Mouse (Mus musculus) forebrain, embryonic 11.5 days (tissue): ENCODE data around the gene Atg9a. TPM values are rescaled to one million over a fixed set of nuclear protein-coding genes. Genes with fewer than 3 reads are reported as not detected.

Experiments used
- ATAC-seq: fragments of 200-750 bp; cut with Nextera tagmentation; replicated peaks from 2 replicates; pipeline ENCODE4 v1.8.0; 2017; ENCODE audit warnings: moderate TSS enrichment; ENCODE audit not compliant: low FRiP score
- DNase-seq: peaks from one replicate; pipeline ENCODE4 v3.0.0-alpha.2; 2017; ENCODE audit warnings: low spot score
- H3K27ac ChIP-seq: fragments of 300-500 bp; sonication (generic); 2 replicates; pipeline ENCODE4 v1.5.1; 2014; ENCODE audit warnings: low read depth, low read length
- H3K27me3 ChIP-seq: fragments of 300-500 bp; sonication (generic); 2 replicates; pipeline ENCODE4 v1.6.1; 2014; ENCODE audit warnings: mild to moderate bottlenecking, low read length, mixed read lengths; ENCODE audit not compliant: control insufficient read depth, insufficient read depth
- H3K36me3 ChIP-seq: fragments of 300-500 bp; sonication (generic); 2 replicates; pipeline ENCODE4 v1.6.1; 2014; ENCODE audit warnings: mild to moderate bottlenecking, low read length, moderate library complexity, mixed read lengths; ENCODE audit not compliant: control insufficient read depth, insufficient read depth
- H3K4me1 ChIP-seq: fragments of 300-500 bp; sonication (generic); replicated peaks from 2 replicates; pipeline ENCODE4 v1.6.1; 2014; ENCODE audit warnings: low read length, mixed read lengths; ENCODE audit not compliant: control insufficient read depth, insufficient read depth
- H3K4me2 ChIP-seq: fragments of 300-500 bp; sonication (generic); 2 replicates; pipeline ENCODE4 v1.6.1; 2014; ENCODE audit warnings: low read depth, mild to moderate bottlenecking, low read length, moderate library complexity, mixed read lengths; ENCODE audit not compliant: severe bottlenecking
- H3K4me3 ChIP-seq: fragments of 300-500 bp; sonication (generic); 2 replicates; pipeline ENCODE4 v1.5.1; 2014; ENCODE audit warnings: low read depth, low read length
- H3K9ac ChIP-seq: fragments of 300-500 bp; sonication (generic); 2 replicates; pipeline ENCODE4 v1.6.1; 2014; ENCODE audit warnings: low read length
- H3K9me3 ChIP-seq: fragments of 300-500 bp; sonication (generic); 2 replicates; pipeline ENCODE4 v1.6.1; 2016; ENCODE audit warnings: low read length, mixed read lengths; ENCODE audit not compliant: control insufficient read depth
- whole genome bisulfite sequencing: fragments of 180-500 bp; shearing (Covaris S2); extraction: QIAGEN DNeasy Blood & Tissue Kit; methylation state at CpG from one replicate; pipeline ENCODE4 v1.1.7; 2014; 5-methylcytosine and 5-hydroxymethylcytosine counted together
- polyA plus RNA-seq: library from polyadenylated mRNA; unstranded; fragments of >200 nt; fragmentation: Nextera tagmentation; extraction: Ambion mirVana; gene quantifications from 2 replicates; pipeline ENCODE4 v1.2.1, GENCODE M21; 2014

The Atg9a gene
- polyA plus RNA-seq, 1 experiment from 2014 or later: 23.5 TPM

DNA sequence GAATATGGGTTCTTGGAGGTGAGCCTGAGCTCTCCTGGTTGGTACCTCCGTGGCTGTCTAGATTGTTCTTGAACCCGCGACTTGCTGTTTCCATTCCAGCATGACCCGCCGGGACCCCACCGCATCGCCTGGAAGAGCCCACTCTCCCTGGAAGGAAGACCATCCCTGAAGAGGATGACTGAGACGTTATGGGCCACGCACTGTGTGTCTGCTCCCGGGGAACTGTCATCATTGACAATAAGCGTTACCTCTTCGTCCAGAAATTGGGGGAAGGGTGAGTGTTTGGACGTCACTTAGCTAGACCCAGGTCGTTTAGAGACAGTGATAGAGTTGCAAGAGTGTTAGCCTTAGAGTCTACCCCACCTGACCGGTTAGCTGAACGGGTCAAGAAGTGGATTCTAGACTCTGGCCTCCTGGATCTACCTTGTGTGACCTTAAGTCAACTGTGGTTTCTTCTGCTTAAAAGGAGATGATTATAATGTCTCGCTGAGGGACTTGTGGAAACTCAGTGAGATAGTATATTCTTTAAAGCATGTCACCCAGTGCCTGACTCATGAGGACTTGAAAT lies 19.2 kb upstream of the Atg9a start:
- H3K9ac ChIP-seq: peak overlapping the region; percentile 89
- no peak for ATAC-seq
- H3K27ac ChIP-seq: no peak overlapping the region

GRCm38 (mm10) chr1:75210136-75211087 lies 18.4 kb upstream of the Atg9a start, which contains the start of the genes Glb1l and Stk16:
Gene Glb1l, minus strand, starts transcription at chr1:75210813.
Gene Stk16, plus strand, starts transcription at chr1:75210838.
- peak within 1 kb of the TSS; percentile 95 for H3K4me3 ChIP-seq
- whole genome bisulfite sequencing: 7% methylated on average over 42 of the region's 42 CpGs
- no peaks in the 10 kb centered on the region; the same call in 1 of the 2 replicates for H3K36me3 ChIP-seq
- DNase-seq (peak; percentile 97), ATAC-seq (peak; percentile 95)
- H3K27ac ChIP-seq: no peak within 1 kb of the TSS
- H3K9me3 ChIP-seq: no peaks in the 10 kb centered on the region
- H3K9ac ChIP-seq: peak within 1 kb of the TSS; percentile 89
- H3K27me3 ChIP-seq: no peaks in the 10 kb centered on the region
- H3K4me1 ChIP-seq: peaks cover 6% of the 10 kb centered on the region; the same call in 1 of the 2 replicates
- peak within 1 kb of the TSS; percentile 70 for H3K4me2 ChIP-seq

More for the DNA sequence above, 19.2 kb upstream of the Atg9a start:
- 14% methylated on average over 17 of the region's 17 CpGs for WGBS
- Histone ChIP-seq H3K9me3 (no peaks in the 10 kb centered on the region), H3K27me3 (no peaks in the 10 kb centered on the region), H3K4me2 (peak overlapping the region; percentile 70), H3K36me3 (no peaks in the 10 kb centered on the region; the same call in 1 of the 2 replicates), H3K4me1 (peaks cover 6% of the 10 kb centered on the region; the same call in 1 of the 2 replicates), H3K4me3 (peak overlapping the region; percentile 95)
- no peak for DNase-seq

DNA sequence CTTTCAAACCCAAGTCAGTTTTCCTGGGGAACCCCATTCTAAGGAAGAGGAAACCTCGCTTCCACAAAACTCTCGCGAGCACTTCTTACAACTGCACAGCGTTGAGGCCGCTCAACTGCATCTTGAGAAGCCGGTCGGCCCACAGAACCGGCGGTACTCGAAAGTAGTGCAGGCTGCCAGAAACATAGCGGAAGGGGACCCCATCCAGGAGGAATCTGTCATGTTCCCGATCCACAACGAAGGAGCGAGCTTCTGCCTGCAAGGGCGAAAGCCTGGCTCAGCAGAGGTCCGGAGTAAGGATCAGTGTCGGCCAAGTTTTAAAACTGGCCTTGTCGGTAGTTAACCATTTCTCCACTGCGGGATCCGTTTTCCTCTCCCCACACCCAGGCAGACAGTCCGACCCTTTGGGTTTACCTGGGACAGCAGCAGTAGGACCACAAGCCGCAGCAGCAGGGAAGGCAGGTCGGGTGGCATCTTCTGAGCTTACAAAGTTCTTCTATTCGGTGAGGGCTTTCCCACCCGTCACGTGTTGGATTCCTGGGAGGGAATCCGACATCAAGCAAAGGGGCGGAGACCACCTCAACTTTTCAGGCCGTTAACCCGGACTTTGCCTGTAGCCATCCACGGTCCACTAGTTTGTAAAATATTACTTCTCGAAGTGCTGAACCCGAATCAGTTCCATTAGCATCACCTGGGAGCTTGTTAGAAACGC lies 17.1 kb upstream of the Atg9a start:
- H3K27ac ChIP-seq: no peak overlapping the region

DNA sequence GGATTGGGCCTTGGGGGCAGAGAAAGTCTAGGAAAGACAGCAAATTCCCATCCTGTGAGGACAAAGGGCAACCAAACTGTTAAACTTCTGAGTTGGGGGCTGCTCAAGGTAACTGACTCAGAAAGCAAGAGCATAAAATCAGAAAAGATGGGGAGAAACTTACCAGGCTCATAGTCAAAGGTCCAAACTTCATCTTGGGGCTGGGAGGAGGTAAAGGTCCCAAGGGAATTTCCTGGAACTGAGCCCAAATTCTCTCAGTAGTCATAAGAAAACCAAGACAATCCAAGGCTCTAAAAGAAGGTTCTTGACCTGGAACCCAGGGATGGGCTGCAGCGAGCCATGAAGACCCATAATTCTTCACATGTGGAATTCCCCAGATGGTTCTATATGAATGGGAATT lies 9.2 kb upstream of the Atg9a start:
- H3K27me3 ChIP-seq: no peaks in the 10 kb centered on the region
- 89% methylated on average over 1 of the region's 1 CpGs for WGBS
- DNase-seq: no peak
- H3K9ac ChIP-seq: no peak overlapping the region
- no peaks in the 10 kb centered on the region for H3K4me1 ChIP-seq
- no peak for ATAC-seq
- H3K4me2 ChIP-seq: no peak overlapping the region
- H3K27ac ChIP-seq: no peak overlapping the region
- H3K36me3 ChIP-seq: no peaks in the 10 kb centered on the region; the same call in 1 of the 2 replicates
- no peak overlapping the region for H3K4me3 ChIP-seq
- no peaks in the 10 kb centered on the region for H3K9me3 ChIP-seq

More for the DNA sequence above, 17.1 kb upstream of the Atg9a start:
- 14% methylated on average over 34 of the region's 34 CpGs for WGBS
- Histone ChIP-seq H3K9me3 (no peaks in the 10 kb centered on the region), H3K9ac (peak overlapping the region; percentile 61), H3K4me3 (peak overlapping the region; percentile 30), H3K4me2 (peak overlapping the region; percentile 47), H3K4me1 (peaks cover 6% of the 10 kb centered on the region; the same call in 1 of the 2 replicates), H3K36me3 (no peaks in the 10 kb centered on the region; the same call in 1 of the 2 replicates), H3K27me3 (no peaks in the 10 kb centered on the region)
- DNase-seq (no peak), ATAC-seq (no peak)

GRCm38 (mm10) chr1:75192452-75192851 lies 456 bp upstream of the Atg9a start:
- DNase-seq (no peak), ATAC-seq (no peak)
- Histone ChIP-seq H3K27me3 (no peaks in the 10 kb centered on the region), H3K36me3 (no peaks in the 10 kb centered on the region; the same call in 1 of the 2 replicates), H3K9ac (peak overlapping the region; percentile 80), H3K4me1 (peaks cover 8% of the 10 kb centered on the region), H3K9me3 (no peaks in the 10 kb centered on the region), H3K27ac (peak overlapping the region; percentile 68), H3K4me3 (peak overlapping the region; percentile 75), H3K4me2 (peak overlapping the region; percentile 99)
- WGBS: under 1% methylated on average over 19 of the region's 19 CpGs

DNA sequence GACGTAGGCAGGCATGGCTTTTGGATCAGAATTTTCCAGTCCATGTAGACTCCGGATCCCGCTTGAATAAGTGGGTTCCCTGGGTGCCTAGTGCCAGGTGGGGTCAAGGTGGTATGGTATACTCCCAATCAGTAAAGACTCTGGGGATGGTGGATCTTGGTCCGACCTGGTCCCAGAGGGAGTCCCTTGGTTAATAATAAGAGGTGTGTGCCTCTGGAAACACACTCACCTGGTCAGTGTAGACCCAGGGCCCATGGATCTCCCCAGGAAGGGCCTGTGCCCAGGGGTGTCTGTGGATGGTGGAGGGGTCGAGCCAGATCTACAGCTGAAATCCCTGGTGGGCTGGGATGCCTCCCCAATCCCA lies 756 bp downstream of the Atg9a start:
- H3K9ac ChIP-seq: peak overlapping the region; percentile 83
- DNase-seq: no peak
- H3K4me1 ChIP-seq: peaks cover 8% of the 10 kb centered on the region
- no peaks in the 10 kb centered on the region; the same call in 1 of the 2 replicates for H3K36me3 ChIP-seq
- peak overlapping the region; percentile 18; the same call in 1 of the 2 replicates for H3K27ac ChIP-seq
- no peaks in the 10 kb centered on the region for H3K27me3 ChIP-seq
- no peak for ATAC-seq
- 43% methylated on average over 5 of the region's 5 CpGs for WGBS
- H3K4me3 ChIP-seq: peak overlapping the region; percentile 75
- no peaks in the 10 kb centered on the region for H3K9me3 ChIP-seq
- H3K4me2 ChIP-seq: peak overlapping the region; percentile 95

DNA sequence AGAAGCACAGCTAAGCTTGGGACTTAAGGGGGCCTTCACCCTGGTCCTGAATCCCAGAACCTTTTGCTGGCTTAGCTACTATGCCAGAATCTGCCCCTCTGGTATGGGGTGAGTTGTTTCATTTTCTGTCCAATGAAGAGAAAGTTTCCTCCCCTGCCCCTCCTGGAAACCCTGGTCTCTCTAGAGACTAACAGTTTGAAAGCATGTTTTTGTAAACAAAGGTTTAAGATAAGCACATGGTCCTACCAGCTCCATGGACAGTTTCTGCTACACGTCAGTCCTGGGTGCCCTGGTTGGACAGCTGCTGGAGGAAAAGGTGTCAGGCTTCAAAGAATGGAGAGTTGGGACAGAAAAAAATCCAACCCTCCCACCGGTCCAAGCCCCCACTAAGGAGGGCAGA lies 1.4 kb downstream of the Atg9a start:
- Histone ChIP-seq H3K27ac (no peak overlapping the region), H3K27me3 (no peaks in the 10 kb centered on the region), H3K36me3 (no peaks in the 10 kb centered on the region; the same call in 1 of the 2 replicates), H3K4me3 (no peak overlapping the region), H3K9me3 (no peaks in the 10 kb centered on the region), H3K4me2 (peak overlapping the region; percentile 95; the same call in 1 of the 2 replicates), H3K9ac (no peak overlapping the region), H3K4me1 (peaks cover 8% of the 10 kb centered on the region)
- DNase-seq (no peak), ATAC-seq (no peak)
- 74% methylated on average over 2 of the region's 2 CpGs for WGBS

- Histone ChIP-seq H3K27me3 (no peaks in the 10 kb centered on the region), H3K9ac (no peak overlapping the region), H3K4me1 (peaks cover 6% of the 10 kb centered on the region), H3K36me3 (no peaks in the 10 kb centered on the region; the same call in 1 of the 2 replicates), H3K9me3 (no peaks in the 10 kb centered on the region), H3K4me2 (no peak overlapping the region), H3K4me3 (no peak overlapping the region), H3K27ac (no peak overlapping the region)
- ATAC-seq (no peak), DNase-seq (no peak)
- WGBS: 82% methylated on average over 2 of the region's 2 CpGs
Measured at GRCm38 (mm10) chr1:75187914-75188483, 4.0 kb downstream of the Atg9a start.
